Mouse (Mus musculus) CH12.LX (cell line): ENCODE data around the gene Dgkg.
A peak's percentile ranks its signal among the peaks of the same experiment; 100 is the strongest.

Source experiments
- ETS1 ChIP-seq: conservative IDR thresholded peaks from 2 replicates; pipeline ENCODE4 v1.6.1; 2012; ENCODE audit warnings: low read depth, mild to moderate bottlenecking, inconsistent platforms, low read length, improper control_type of control experiment, moderate library complexity
- MEF2A ChIP-seq: IDR thresholded peaks from 2 replicates; pipeline ENCODE4 v1.6.1; 2014; ENCODE audit warnings: low read depth, mild to moderate bottlenecking, inconsistent platforms, low read length, improper control_type of control experiment, borderline replicate concordance

DNA sequence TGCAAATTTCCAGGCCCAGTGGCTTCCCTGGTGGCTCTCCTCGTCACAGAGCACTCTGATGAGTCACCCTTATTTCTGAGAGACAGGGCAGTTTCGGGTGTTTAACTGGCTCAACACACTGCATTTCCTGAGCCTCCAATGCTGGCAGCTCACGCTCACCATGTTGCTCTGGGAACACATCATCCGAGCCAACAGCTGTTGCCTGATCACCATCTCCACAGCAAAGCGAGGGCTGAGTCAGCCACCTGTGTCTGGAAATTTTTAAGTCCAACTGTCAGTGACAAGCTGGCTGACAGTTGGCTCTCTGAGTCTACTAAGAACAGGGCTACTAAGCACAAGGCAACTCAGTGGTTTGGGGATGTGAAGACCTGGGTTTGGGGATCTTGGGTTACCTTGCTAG is 4.1 kb upstream of the Dgkg start:
- TF ChIP-seq MEF2A (peak; percentile 75; the same call in 1 of the 2 replicates), ETS1 (peak; percentile 99)
